Mouse (Mus musculus) MN1 (cell line): ENCODE data around the gene Stra6.

ENCODE experiments used
- DNase-seq: peaks from one replicate; pipeline ENCODE4 v3.0.0-alpha.2; 2016; ENCODE audit warnings: low spot score

The Stra6 gene

DNA sequence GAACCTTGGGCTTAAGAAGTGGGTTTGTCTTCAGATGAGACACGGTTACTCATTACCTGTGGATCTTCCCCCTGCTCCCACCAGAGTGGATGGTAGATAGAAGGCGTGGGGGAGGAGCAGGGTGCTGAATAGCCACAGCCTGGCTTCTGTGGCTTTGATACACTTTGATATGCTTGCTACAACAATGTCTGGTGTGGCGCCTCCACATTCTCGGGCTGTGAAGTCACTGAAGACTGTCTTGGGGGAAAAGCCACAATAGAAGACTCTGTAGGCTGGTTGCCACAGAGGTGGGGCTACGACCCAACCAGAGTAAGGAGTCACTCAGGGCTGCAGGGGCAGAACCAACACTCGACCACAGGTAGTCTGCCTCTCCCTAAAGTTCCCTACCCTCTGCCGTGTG, 68.1 kb downstream of the Stra6 start:
- DNase-seq, result no peak

DNA sequence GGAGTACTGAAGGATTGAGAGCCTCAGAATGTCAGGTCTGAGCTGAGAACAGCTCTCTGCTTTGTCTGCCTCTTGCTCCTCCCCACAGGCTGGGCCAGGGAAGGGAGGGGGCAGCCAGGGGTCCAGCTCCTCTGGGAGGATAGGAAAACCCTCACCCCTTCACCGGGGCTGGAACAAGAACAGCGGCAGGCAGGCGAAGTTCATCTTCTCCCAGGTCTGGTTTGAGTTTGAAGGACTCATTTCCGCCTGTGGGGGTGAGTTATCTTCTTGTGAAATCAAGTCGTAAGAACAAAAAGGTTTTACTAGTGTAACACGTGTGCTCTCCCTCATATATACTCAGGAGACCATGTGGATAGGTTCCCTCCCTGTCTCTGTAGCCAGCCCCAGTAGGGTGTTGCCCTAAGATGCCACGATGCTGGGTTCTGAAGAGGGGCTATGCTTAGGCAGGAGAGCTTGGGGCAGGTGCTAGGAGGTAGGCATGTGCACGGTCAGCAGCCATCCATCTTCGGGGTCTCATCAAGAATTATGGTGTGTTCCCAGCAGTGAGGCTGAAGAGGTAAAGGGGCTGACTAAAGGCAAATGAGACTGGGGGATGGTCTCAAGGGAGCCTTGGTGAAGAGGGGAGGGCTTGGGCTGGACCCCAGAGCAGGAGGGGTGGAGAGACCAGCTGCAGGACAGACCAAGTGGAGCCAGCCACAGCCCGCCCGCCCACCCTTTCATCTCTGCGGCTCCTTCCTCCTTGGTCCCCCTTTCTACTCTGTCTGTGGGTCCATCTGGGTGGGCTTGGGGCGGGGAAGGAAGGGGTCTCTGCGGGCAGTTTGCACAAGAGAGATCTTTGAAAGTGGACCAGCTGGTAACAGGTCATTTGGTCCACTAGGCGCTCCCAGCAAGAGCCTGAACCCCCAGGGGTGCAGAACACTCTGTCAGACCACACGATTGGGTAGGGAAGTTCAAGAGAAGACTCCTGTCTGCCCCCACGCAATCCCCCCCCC, 70.6 kb downstream of the Stra6 start:
- DNase-seq, result no peak

DNA sequence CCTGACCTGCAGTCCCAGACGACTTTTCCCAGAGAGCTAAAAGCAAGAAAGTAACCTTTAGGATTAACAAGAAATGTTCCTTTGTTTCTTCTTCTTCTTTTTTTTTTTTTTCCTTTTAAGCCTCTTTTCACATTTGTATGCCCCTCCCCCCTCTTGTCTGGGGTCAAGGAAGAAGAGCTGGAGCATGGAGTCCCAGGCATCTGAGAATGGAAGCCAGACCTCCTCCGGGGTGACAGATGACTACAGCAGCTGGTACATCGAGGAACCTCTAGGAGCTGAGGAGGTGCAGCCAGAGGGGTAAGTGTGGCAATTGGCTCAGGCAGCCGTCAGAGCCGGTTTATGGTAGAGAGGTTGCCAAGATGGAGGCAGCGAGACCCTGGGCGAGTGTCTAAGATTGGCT, 71.3 kb downstream of the Stra6 start:
- no peak for DNase-seq

DNA sequence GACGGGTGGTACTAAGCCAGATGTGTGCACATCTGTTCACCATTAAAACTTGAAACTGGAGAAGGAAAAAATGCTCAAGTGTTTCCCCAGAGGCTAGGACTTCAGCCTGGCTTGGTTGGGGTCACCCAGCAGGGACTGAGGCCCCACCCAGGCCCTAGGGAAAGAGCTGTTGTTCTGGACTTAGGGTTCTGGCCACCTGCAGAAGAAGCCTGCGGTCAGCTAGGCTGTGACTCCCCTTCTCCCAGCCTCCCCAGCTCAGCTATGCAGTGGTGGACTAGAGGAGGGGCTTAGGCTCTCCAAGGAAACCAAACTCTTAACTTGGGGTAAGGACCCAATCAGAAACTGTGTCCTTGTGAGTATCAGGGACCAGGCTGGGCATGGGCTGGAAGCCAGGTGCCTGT, 72.3 kb downstream of the Stra6 start:
- DNase-seq, result no peak

DNA sequence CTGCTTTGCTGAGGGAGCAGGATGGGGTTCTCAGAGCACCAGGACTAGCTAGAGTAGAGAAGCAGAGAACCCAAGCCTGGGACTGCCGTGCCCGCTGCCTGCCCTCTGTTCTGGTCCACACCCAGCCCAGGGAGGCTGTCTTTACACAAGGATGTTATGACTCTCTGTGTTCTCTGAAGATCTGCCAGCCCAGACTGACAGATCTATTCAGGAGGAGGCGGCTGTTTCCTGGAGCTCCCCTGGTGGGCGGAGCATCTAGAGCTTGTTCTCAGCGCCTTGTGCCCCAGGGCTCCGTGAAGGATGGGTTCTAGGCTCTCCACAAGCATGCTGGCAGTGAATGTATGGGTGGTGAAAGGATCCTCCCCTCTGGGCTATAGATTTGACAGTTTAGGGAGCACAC, 76.4 kb downstream of the Stra6 start:
- peak; percentile 67 for DNase-seq

DNA sequence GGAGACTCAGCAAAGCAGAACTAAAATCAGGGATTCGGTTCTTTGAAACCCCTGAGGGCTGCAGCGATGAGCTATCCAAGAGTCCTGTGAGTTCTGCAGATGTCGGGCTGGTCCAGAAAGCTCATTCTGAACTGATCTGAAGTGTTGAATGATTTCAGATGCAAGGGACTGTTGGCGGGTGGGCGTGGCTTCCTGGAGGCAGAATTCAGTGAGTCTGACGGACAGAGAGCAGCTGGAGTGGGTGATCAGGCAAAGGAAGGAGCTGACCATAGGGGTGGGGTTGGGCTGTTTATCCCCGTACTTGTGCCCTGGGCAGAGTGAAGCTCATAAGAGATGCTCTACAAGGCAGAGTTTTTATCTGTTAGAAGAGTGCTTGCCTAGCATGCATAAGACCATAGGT, 79.8 kb downstream of the Stra6 start:
- no peak for DNase-seq

DNA sequence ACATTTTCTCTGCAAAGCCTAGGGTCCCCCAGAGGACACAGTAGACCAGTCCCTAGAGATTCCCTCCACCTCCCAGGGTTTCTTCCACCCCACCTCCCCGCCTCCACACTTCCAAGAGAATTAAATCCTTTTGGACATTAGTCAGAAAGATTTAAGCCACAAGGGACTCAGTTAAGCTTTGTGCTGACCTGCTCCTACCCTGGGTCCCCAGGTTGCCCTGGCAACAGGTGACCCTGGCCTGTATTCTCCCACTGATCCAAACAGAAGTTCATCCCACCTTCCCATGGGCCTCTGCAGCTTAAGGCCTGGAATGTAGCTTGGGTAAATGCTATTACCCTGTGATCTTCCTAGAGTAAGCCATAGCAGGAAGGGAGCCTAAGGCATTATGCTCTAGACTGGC, 81.1 kb downstream of the Stra6 start:
- DNase-seq, result peak; percentile 12

DNA sequence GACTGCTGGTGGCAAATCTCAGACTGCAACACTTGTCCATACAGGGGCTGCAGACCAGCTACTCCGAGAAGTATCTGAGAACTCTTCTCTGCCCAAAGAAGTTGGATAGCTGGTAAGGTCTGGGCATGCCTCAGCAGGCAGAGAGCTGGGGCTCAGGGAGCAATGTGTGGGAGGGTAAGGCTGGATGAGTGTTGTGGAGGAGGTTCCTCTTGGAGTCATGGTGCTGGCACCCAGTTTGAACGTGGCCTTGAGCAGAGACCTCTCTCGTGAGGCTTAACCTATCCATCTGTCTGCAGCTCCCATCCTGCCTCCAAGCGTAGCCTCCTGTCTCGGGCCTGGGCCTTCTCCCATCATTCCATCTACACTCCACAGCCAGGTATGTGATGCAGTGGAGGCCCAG, 81.8 kb downstream of the Stra6 start:
- DNase-seq, result no peak

DNA sequence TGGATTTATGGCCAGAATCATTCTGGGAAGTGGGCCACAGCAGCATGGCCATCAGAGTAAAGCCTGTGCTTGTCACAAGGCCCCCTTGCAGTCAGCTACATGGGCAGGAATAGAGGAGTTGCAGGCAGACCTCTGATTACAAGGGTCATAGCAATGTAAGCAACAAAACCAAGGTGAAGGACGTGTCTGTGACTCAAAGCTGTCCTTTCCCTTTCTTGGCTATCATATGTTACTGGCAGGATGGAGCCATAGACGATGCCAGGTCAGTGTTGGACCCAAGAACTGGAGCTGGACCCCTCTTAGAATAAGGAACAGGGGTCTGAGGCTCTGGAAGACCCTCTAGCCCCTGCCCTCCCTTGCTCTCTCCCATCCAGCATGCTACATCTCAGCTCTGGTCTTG, 85.2 kb downstream of the Stra6 start:
- DNase-seq, result no peak

DNA sequence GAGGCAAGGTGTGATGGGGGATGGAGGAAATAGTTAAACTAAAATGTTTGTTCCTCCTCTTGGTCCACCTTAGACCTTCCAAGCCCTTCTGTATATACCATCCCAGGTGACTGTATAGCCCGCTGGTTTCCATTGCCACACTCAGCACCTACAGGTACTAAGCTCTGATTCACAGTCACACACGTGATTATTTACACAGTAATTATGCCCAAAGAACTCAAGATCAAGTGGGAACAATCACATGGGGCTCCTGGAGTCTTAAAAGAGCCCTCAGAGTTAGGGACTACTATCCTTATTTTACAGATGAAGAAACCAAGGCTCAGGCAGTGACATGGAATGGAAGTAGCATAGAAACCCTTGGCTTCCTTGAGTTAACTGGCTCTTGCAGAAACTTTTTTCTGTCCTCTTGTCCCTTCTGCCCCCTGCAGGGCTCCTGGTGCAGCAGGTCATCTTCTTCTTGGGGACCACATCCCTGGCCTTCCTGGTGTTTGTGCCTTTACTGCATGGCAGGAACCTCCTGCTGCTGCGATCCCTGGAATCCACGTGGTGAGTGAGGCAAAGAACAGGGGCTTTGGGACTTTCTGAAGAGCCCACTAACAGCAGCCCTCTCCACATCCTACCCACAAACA, 87.3 kb downstream of the Stra6 start:
- DNase-seq, result peak; percentile 36

DNA sequence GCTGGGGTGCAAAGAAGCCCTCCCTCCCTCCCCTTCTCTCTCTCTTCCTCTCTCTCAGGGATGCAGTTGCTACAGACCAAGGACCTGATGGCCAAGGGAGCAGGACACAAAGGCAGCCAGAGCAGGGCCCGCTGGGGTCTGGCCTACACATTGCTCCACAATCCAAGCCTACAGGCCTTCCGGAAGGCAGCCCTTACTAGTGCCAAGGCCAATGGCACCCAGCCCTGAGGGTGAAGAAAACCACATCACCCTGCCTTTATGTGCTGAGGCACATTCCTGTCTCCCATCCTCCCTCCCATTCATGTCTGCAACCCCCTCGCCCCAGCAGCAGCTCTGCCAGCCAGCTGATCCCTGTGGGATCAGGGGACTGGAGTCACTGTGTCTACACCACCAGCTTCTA, 89.5 kb downstream of the Stra6 start:
- no peak for DNase-seq

DNA sequence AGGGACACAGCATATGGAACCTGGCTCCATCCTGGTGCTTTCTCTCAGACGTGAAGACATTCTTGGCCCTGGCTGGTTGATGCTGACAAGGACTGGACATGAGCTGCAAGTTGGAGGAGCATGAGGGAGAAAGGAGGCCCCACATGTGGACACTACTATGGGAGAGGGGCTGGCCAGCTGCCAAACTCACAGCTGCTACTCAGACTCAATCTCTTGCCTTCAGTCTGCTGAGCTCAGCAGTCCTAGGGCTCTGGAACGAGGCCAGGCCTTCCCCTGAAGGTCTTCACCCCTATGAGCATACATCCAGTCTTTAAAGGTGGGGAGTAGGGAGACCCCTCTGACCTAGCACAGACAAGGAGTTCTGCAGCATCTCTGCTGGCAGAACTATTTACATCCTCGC, 91.8 kb downstream of the Stra6 start:
- peak; percentile 55 for DNase-seq

DNA sequence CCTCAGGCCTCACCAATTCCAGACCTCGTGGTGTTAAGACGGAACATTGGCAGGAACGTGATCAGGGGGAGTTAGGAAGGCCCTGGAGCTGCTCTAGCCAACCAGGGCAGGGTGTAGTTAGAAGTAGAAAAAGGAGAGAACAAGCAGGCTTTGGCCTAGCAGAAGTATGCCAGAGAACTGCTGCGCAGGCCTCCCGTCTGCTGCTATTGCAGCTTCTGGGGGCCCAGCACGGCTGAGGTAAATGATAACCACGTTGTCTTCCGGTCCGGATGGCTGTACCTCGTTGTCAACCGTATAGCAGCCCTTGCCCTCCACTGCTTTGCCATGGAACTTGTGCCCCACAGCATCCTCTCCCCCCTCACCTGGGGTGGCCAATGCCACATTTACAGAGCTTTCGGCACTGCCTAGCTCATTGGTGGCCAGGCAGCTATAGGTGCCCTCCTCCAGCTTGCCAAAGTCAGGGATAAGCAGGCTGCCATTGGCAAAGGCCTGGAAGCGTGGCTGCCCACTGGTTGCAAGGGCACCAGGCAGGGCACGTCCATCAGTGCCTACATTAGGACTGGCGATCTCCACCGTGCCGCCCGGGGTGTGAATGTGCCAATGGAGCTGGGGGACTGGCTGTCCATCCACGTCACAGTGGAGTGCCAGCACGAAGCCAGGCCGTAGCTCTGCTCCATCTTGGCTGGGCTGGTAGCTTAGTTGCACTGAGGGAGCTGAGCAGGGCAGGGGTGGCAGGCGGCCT, 93.4 kb downstream of the Stra6 start:
- no peak for DNase-seq

DNA sequence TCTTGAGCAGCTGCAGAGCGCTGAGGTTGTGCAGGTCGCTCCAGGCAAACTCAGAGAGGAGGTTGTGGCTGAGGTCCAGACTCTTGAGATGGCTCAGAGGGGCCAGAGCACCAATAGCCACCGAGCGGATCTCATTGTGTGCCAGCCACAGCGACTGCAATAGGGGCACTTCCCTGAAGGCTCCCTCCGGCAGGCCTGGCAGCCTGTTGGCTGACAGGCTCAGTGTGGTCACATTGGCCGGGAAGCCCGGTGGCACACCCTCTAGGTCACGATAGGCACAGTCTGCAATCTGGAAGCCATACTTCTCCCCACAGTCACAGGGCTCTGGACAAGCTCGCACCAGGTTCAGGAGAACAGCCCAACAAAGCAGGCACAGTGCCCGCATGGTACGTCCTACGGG, 94.2 kb downstream of the Stra6 start:
- DNase-seq, result peak; percentile 79

DNA sequence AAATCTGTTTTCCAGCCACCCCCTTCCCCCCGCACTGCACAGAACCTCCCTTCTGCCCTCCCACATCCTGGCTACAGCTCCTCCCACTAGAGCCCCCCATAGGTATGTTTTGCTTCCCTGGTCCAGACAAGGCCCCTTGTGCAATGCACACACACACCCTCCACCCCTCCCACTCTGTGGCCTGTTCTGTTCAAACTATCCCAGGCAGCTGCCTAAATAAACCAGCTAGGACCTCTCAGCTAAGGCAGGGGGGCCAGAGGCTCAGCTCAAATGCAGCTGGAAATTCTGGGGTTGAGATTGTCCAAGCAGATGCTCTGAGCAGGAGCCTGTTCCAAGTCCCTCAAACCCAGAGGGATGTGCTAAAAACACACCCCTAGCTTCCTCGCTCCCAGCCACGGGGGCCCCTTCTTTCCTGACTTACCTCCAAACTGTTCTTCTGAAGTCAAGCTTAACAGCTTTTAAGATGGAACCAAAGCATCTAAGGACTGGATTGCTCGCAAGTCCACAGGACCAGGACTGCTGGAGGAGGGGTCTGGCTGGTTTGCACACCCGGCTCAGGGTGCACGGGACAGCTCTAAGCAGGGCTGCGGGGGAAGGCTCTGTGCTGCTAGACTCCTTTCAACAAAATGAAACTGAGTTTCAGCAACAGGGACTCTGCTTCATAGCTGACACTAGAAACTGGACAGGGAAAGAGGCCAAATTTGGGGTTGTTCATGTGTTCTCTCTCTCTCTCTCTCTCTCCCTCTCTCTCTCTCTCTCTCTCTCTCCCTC, 95.1 kb downstream of the Stra6 start:
- peak; percentile 72 for DNase-seq

DNA sequence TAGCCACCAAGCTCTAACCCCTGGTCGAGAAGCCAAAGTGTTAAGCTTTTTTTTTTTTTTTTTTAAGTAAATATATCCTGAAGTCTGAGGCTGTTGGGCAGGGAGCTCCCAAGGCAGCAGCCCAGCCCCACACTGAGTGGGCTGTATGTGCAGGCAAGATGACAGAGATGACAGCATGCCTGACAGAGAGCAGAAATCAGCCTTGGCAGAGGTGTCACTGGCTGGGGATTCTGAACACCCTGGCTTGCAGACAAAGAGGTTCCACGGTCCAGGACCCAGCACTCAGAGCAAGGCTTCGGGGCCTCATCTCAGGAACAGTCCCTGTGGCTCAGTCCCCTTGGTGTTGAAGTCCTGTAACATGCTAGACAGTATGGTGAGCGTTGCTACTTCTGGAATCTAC, 96.3 kb downstream of the Stra6 start:
- DNase-seq, result peak; percentile 67

DNA sequence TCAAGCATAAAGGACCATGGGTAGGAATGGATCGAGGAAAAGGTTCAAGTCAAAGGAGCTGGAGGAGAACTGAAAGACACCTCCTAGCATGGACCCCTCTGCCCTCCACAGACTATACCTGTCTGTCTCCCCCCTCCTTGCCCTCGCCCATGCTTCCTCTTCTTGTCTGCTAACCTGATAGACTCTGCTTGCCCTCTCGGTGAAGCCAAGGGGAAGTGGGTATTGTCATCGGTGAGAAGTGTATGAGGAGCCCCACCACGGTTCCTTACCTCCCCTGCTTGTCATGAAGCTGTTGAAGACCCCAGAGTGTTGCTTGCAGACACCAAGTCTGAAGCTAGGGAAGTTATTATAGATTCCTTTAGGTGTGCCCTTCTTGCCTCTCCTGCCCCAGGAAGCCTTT, 96.7 kb downstream of the Stra6 start:
- no peak for DNase-seq

DNA sequence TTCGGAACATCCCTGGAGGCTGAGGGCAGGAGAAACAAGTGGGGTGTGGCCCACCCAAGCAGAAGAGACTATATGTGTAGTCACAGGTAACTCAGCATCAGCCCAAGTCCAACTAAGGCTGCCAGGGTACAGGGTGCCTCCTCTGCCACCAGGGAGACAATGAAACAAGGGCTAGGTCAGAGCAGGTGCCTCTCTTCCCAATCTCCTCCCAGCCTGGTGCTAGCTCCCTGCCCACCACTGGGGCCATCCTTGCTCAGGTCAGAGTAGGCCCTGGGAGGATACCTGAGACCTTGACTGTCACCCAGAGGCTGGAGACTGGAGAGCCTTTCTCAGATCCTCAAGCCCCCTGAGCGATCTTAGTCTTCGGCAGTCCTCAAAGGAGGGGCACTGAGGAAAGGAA, 98.6 kb downstream of the Stra6 start:
- no peak for DNase-seq

DNA sequence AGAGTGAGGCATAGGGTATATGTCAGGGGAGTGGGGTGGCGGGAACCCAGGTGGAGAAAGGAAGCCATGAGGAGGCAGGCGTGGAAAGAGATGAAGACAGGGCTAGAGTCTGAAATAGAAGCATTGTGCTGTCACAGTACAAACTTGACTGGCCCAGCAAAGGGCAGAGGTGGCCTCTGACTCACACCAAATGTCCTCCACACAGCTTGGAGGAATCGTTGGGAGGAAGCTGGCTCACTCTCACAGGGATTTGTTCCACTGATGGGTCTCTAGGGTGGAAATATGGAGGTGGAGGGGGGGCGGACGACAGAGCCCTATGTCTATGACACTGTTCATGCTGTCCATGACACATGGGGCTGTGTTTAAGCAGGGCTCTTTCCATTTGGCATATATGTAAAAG, 99.6 kb downstream of the Stra6 start:
- no peak for DNase-seq

DNA sequence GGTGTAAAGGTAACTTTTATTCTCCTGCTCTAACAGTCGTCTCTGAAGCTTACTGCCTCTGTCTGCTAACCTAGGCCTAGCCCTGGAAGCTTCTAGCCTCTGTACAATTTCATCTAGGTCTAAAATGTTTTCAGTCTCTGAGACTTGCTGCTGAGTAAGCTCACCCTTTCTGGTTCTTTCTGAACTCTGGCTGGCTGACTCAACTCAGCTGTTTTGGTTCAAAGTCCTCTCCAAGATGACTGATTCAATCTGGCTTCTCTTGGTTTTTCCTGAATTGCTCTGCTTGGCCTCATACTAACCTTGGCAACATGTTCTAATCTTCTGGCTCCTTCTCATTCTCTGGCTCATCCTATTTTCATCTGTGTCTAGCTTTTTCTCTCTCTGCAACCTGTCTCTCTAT, 102.2 kb downstream of the Stra6 start:
- DNase-seq, result no peak

DNA sequence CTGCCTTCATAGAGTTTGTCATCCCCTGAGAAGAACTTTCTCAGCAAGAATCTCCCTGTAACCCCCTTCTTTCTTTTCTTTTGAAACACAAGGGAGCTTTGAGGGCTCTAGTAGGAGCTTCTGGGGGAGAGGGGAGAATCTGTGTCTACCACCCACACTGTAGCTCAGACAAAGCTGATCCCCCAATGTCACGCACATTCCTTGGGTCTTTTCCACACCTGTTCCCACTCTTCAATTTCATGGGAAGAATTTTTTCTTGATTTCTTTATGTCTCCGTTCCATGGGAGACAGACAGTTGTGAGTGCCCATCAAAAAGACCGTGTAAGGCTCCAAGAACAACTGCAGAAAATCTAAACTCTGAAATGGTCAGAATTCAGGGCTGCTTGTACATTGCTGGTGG, 105.3 kb downstream of the Stra6 start:
- DNase-seq, result no peak

DNA sequence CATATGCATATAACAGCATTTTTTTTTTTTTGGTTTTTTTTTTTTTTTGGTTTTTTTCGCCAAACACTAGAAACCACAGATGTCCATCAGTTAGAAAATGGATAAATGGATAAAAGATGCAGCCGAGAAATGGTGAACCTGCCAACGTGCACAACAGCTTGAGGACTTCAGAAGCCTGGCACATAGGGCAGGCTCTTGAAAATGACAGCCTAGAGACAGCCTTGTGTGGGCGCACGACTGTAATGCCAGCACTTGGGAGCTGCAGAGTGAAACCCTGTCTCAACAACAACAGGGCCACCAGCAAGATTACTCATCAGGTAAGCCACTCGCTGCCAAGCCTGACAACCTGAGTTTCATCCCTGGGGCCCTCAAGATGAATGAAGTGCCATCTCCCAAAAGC, 105.8 kb downstream of the Stra6 start:
- no peak for DNase-seq
